Mouse (Mus musculus) hematopoietic stem cell, adult 5-6 weeks (primary cell): ENCODE data around the gene St7. TPM values are rescaled to one million over a fixed set of nuclear protein-coding genes. Genes with fewer than 3 reads are reported as not detected.

Experiments
- ATAC-seq, 2 experiments: fragments of 125-278 bp in 1 of 2; replicated peaks in 1 of 2; 2 replicates each; pipeline ENCODE4 v1.8.0; 2016 to 2017; ENCODE audit warnings: inconsistent platforms in 2 of 2, mild to moderate bottlenecking in 2 of 2, moderate number of reproducible peaks in 2 of 2, low read depth in 1 of 2, moderate TSS enrichment in 1 of 2; ENCODE audit not compliant: low FRiP score in 2 of 2, poor library complexity in 2 of 2, severe bottlenecking in 2 of 2, insufficient read depth in 1 of 2, low TSS enrichment in 1 of 2
- total RNA-seq: library from RNA; stranded (forward); fragments of 172-1452, 232-1000 nt; gene quantifications from 2 replicates; pipeline ENCODE4 v1.2.3, GENCODE M21; 2017

The St7 gene
- total RNA-seq, 1 experiment from 2014 or later = 42.1 TPM

DNA sequence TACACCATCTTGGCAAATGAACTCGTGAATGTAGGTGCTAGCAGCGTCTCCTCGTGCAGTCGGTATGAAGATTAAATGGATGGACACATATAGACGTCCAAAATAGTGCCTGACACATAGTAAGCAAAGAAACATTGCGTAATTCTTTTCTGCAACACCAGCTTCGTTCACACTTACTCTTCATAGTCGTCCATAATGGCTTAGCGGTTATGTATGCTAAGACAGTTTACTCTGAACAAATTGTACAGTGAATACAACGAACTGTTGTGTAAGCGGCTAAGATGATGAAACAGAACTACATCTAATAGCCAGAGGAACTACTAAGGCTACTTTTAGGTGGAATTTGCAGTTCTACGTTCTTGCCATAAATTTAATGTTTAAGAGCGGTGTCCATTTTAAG is 55.0 kb downstream of the St7 start:
- ATAC-seq = no peak; a peak in 1 of 4 replicates

DNA sequence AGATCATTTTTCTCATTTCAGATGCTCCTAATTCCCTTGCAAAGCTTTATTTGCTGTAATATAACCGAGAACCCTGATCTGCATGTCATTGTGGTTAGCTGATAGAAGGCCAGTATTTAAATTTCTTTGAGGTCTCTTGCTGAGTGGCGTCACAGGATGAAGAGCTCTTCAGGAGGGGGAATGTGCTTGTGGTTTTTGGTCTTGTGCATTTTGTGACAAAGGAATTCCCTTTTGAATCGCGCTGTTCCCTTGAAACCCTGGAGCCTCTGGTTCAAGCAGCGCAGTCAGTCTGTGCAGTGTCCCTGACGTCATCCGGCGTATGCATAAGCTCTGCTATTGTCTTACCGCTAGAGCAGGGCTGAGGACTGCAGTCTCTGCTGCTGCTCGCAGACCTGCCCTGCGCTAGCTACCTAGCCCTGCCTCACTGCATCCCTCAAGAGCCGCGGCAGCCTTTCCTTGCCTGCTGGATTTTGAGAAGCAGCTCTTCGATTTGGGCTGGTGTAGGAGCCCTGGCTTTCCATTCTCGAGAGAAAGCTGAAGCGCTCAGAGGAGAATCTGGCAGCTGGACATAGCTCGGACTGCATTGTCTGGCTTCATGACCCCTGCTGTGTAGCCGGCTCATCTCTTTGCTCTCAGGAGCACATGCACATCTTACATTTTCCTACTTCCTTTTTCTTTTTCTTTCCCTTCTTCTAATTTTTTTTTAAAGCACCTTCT is 56.3 kb downstream of the St7 start:
- ATAC-seq = peak; percentile 97

DNA sequence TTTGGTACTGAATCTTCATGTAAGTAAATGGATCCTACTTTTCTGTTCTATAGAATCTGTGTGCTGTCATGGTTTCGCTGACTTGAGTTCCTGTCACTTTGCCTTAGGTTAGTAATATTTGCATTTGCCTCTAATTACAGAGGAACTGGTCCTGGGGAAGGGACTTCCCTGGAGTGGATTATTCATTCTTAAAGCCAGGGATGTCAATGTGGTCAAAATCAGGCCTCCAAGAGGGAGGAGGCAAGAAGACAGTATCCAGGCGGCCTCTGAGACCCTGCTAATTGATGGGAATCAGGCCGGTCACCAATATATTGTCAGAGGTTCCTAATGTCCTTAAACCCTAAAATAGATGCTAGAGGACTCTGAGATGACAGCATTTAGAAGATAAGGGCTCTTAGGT is 56.9 kb downstream of the St7 start:
- ATAC-seq = no peak

DNA sequence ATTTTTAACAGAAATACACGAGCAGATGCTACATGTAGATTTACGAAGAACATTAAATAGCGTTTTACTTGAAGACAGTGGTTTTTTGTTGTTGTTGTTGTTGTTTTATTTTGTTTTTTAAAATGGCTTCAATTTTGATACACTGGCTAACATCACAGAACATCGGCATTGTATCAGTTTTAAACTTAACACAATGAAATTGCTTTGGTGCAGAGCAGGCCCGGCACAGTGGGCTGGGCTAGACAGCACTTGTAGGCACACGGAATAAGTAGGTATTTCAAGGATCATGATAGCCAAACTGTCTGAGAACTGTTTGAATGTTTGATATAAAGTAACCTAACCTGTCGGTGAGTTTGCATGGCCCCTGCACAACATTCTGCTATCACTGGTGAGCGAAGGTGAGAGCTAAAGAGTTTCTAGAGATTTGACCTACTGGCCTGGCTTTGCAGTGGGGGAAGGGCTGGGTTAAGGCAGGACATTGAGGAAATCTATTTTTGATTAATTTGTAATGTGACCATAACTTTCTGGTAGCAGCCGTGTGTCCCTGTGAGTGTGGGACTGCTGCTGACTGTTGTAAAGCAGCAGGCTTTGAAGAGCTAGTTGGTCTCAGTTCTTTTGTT is 57.4 kb downstream of the St7 start:
- no peak for ATAC-seq

DNA sequence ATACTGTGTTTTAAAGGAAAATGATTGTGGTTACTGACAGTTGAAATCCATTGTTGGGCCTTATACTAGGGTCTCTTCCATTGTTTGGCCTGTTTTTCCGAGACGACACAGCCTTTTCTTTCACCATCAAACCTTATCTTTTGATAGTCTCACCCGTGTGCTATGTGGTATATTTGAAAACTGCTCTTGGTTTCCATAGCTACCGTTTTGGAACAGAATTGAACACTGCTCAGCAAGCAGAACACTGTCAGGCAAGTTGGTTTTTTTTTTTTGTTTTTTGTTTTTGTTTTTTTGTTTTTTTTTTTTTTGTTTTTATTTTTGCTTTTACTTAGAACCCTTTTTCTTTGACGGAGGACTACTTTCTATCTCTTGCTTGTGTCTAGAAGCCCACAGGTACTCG is 58.2 kb downstream of the St7 start:
- ATAC-seq = no peak

DNA sequence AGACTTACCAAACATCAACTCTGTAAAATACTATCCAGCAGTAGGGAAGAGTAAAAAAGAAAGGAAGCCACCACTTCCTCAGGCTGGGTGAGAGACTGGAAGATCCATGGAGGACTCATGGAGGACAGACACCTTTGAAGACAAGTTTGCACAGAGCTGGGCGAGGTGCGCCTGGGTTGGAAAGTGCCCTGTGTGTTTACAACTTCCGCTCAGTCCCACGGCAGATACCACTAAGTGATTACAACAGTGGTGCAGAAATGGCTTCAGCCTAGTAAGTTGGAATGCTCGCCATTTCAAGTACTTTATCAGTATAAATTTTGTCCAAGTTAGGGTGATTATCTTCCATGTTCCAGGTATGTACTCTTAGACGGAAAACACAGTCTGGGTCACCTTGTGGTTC is 63.2 kb downstream of the St7 start:
- ATAC-seq = 0 out of 4 replicates have a peak, but pooled peaks of 1 of the 2 experiments have one; percentile 13

DNA sequence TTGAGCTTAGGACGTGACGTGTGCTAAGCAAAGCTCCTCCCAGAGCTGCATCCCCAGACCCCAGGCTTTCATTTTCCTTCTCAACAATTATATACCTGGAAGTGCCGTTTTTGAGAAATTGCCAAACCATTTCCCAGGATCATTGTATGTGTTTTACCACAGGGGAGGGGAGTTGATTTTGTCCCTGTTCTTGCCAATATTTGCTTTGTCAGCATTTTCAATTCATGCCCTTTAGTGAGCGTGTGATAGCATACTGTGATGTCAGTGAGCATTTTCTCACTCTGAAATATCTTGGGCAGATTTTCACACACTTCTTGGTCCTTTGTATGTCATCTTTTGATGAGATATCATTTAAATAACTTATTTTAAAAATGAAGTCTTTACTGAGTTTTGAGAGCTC is 65.8 kb downstream of the St7 start:
- ATAC-seq = no peak

DNA sequence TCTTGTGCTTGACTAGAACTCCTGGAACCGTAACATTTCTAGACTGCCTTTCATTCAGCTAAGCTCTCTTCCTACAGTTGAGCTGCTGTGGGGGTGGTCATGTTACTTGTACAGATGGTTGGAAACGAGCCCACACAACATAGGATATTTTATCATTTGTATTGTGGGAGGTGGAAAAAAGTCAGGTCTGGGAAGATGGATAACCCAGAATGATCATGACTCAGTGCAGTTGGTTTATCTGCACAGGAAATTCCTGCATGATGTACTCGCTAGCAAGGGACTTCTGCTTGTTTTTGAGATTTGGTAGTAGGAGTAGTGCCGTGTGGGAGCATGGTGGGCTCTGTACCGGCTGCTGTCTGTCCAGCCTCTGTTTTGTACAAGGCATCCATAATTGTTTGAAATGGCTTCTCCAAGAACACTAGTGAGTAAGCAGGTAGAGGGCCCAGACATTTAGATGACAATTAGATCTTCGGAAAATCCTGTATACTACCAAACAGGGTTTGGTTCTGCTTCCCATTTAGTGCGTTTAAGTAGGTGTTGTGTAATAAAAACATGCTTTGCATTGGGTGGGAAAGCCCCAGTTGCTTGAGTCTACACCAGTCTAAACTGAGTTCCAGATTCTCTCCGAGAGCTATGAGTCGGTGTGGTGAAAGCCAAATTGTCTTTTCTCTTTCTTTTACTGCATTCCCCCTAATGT is 71.4 kb downstream of the St7 start:
- peak; percentile 44 to 63 for ATAC-seq

DNA sequence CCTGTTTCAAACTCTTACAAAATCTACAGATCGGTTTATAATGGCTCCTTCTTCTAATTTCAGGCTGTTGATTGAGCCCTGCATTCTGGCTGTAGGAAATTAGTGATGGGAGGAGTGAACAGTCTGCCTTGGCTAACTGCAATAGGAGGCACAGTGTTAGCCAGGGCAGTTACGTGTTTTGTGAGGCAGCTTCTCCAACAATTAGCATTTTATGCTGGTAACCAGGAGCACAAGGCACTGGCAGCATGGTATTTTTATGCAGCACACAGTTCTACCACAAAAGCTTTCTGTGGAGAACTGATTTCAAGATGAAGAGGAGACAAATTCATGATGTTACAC is 71.9 kb downstream of the St7 start:
- ATAC-seq = 0 out of 4 replicates have a peak, but pooled peaks of 1 of the 2 experiments have one; percentile 13

DNA sequence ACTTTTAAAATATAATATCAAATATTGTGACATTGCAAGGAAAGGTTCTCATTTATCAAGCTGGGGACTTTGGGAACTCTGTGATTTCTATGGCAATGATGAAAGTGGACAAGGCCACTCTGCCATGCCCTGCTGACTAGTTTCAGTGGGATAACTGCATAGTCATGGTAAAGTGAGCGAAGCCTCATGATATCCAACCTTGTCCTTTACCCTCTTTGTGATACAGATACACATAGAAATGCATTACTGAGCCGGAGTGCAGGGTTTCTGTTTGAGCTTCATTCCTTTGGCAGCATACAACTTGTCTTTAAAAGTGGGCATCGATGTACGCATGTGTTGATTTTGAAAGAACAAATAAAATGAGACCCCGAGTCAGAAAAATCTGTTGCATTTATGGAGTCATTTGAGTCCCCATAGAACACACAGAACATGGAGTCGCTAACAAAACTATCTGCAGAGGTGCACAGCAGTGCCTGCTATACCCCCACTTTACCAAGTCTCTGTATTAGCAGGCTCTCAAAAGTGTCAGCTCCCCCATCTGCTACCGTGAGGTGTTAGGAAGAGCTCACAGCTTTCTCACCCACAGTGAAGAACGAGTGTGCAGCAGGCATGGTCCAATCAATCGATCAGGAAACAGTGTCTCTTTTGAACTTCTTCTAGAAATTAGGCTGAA is 77.4 kb downstream of the St7 start:
- ATAC-seq = 0 out of 4 replicates have a peak, but pooled peaks of 1 of the 2 experiments have one; percentile 20

DNA sequence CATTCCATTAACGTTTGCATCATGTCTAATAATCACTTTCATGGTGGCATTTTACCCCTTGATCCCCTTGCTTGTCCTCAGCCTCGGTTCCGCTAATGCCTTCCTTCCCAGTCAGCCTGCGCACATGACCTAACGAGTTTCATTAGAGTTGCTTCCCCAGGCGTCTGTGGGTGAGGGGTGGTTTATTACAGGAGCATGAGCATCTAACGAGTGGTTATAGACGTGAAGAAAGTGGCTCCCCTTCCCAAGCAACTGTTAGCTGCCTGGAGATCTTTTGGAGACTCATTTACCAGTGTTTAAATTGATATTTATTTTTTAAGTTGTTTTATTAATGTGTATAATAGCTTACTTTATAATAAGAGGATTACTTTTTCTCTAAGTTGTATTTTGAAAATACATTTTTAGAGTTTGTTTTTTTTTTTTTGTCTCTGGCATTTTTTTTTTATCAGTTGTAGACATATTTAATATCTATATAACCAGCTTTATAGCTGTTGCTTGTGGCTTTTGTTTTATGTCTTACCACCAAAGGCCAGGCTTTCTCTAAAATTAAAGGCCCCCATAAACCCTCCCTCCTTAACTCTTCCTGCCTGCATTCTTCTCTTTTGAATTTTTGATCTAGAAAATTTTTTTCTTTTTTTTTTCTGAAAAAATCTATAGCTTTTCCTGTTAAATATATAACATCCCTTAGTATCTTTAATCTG is 78.1 kb downstream of the St7 start:
- peak in 1 of 2 experiments; percentile 46; a peak in 1 of 4 replicates for ATAC-seq

DNA sequence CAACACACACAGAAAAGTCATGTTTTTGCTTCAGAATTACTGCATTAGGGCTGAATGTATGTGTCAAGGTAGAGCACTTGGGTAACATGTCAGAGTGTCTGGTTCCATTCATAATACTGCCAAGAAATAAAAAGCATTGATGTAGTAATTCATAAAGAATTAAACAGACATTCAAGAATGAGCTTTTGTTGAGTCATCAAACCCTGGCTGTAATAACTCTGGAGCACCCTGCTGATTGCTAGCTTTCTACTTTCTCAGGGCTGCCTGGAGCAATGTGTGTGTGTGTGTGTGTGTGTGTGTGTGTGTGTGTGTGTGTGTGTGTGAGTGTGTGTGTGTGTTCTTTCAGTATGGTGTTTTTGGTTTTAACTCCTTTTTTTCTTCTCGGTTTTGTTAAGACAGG is 78.7 kb downstream of the St7 start:
- ATAC-seq = 0 out of 4 replicates have a peak, but pooled peaks of 1 of the 2 experiments have one; percentile 13

DNA sequence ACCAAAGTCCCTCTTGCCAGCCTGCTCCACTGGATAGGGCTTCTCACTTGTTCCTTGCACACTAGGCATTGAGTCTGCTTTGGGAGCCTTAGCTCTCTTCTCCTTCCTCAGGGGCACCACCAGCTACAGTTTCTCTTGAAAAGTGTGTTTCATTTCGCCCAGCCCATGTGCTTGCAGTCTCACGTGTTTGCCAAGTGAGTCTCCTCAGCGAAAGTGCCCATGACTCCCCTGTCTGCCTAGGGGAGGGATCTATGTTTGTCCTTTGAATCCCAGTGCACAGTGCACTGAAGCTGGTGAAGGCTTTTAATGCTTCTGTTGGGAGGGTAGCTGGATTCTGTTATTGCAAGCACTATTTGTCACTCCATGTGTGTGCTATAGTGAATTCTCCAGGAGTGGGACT is 79.8 kb downstream of the St7 start:
- peak; percentile 28 to 52; a peak in 3 of 4 replicates for ATAC-seq

DNA sequence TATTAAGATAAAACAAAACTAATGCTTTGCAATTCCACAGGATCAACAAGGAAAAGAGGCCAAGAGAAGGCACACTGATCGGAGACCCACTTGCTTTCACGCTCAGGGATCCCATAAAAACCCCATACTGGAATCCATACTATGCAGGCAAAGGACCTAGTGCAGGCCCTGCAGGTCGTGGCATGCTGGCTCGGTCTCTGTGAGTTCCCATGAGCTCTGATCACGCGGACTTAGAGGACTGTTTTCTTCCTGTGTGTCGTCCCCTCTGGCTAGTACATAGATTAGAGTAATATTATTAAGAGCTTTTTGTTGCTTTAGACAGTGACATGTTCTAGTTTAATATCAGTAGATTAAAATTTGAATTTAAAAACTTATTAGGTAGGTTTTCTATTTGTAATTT is 83.3 kb downstream of the St7 start:
- ATAC-seq = no peak

DNA sequence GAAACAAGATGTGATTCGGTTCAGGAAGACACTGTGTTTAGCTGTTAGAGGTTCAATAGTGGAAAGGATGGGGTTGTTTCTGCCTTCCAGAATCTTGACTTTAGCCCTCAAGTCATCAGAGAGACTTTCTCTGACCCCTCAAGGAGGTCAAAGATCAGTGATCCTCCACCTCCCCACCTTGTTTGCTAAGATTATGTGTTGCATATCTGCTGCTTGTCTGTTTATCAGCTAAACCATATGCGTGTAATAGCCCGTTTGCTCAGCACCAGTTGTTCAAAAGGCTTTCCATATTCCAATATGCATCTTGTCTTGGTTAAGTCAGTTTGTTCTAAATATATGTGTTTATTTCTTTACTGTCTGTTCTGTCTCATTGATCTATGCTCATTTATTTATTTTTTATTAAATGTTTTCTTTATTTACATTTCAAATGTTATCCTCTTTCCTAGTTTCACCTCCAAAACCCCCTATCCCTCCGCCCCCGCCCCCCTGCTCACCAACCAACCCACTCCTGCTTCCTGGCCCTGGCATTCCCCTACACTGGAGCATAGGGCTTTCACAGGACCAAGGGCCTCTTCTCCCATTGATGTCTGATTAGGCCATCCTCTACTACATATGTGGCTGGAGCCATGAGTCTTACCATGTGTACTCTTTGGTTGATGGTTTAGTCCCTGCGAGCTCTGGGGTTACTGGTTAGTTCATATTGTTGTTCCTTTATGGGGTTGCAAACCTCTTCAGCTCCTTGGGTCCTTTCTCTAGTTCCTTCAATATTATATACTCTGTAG is 84.5 kb downstream of the St7 start:
- ATAC-seq = no peak

DNA sequence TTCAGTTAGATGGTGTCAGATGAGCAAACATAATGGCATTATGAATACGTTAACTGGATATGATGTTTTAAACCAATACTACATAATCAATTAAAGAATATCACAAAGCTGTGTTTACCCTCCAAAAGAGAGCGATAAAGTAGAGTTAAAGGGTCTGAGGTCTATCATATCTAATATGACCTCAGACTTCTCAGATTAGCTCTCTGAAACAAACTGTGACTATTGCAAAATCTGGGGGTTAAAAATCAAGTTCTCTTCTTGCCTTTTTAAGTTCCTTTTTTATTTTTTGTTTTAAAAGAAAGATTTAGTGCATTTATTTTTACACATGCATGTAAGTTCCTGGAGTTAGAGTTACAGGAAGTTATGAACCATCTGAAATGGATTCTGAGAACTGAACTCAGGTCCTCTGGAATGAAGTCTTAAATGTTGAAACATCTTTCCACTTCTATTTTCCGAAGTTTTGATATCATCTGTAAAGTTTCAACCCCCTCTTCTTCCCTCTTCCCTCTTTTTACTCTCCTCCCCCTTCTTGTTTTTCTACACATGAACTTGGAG is 86.0 kb downstream of the St7 start:
- no peak for ATAC-seq
